Mouse (Mus musculus) neural tube, embryonic 15.5 days (tissue): ENCODE results near the gene Coa4. TPM values are rescaled to one million over a fixed set of nuclear protein-coding genes. Genes with fewer than 3 reads are reported as not detected.
"Not testable (repeated sequence)": the region's sequence is repeated elsewhere in the genome, so short reads cannot be mapped to it uniquely, and the experiment has no call there.

Experiments used
- ATAC-seq: fragments of 200-750 bp; cut with Nextera tagmentation; 2 replicates; pipeline ENCODE4 v1.8.0; 2017; ENCODE audit warnings: mild to moderate bottlenecking, moderate TSS enrichment, moderate library complexity; ENCODE audit not compliant: low FRiP score
- H3K27ac ChIP-seq: fragments of 300-500 bp; sonication (generic); replicated peaks from 2 replicates; pipeline ENCODE4 v1.5.1; 2015; ENCODE audit warnings: mild to moderate bottlenecking, inconsistent platforms
- H3K27me3 ChIP-seq: fragments of 300-500 bp; sonication (generic); replicated peaks from 2 replicates; pipeline ENCODE4 v1.6.1; 2015; ENCODE audit warnings: inconsistent platforms
- H3K36me3 ChIP-seq: fragments of 300-500 bp; sonication (generic); 2 replicates; pipeline ENCODE4 v1.6.1; 2015; ENCODE audit warnings: inconsistent platforms
- H3K4me1 ChIP-seq: fragments of 300-500 bp; sonication (generic); 2 replicates; pipeline ENCODE4 v1.6.1; 2015; ENCODE audit warnings: inconsistent platforms
- H3K4me2 ChIP-seq: fragments of 300-500 bp; sonication (generic); 2 replicates; pipeline ENCODE4 v1.6.1; 2015; ENCODE audit warnings: inconsistent platforms, mild to moderate bottlenecking, moderate library complexity
- H3K4me3 ChIP-seq: fragments of 300-500 bp; sonication (generic); replicated peaks from 2 replicates; pipeline ENCODE4 v1.5.1; 2015; ENCODE audit warnings: mild to moderate bottlenecking, inconsistent platforms
- H3K9ac ChIP-seq: fragments of 300-500 bp; sonication (generic); replicated peaks from 2 replicates; pipeline ENCODE4 v1.6.1; 2015; ENCODE audit warnings: mild to moderate bottlenecking, inconsistent platforms
- H3K9me3 ChIP-seq: fragments of 300-500 bp; sonication (generic); replicated peaks from 2 replicates; pipeline ENCODE4 v1.6.1; 2016; ENCODE audit warnings: inconsistent platforms
- WGBS: fragments of 180-500 bp; shearing (Covaris S2); methylation state at CpG from one replicate; pipeline ENCODE4 v1.1.7; 2015; ENCODE audit warnings: mixed read lengths; 5-methylcytosine and 5-hydroxymethylcytosine counted together
- polyA plus RNA-seq: library from polyadenylated mRNA; unstranded; fragments of >200 nt; fragmentation: Nextera tagmentation; extraction: Ambion mirVana; gene quantifications from 2 replicates; pipeline ENCODE4 v1.2.1, GENCODE M21; 2015

Gene Coa4
- polyA plus RNA-seq, 1 experiment from 2014 or later, result 16.9 TPM

DNA sequence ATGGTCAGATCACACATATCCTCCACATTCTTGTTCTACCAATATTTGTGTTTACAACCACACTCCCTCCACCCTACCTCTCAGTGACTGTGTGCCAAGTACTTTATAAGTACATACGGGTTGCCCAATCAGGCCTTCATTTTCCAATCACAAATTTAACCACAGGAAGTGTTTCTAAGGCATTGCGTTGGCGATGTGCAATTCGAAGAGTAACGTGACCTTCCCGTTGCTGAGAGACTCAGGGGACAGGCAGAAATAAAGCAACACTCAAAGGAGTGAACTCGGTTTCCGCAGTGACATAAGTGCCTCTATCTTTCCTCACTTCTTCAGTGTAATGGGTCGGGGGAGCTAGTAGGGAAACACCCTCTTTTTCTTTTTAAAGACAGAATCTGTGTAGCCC, 2.6 kb downstream of the Coa4 start:
- Histone ChIP-seq H3K9ac (no peak overlapping the region), H3K4me1 (peaks cover 12% of the 10 kb centered on the region), H3K36me3 (peaks cover 19% of the 10 kb centered on the region), H3K4me3 (no peak overlapping the region), H3K27ac (no peak overlapping the region), H3K4me2 (no peak overlapping the region), H3K9me3 (no peaks in the 10 kb centered on the region), H3K27me3 (no peaks in the 10 kb centered on the region)
- 97% methylated on average over 9 of the region's 9 CpGs for WGBS
- no peak for ATAC-seq

DNA sequence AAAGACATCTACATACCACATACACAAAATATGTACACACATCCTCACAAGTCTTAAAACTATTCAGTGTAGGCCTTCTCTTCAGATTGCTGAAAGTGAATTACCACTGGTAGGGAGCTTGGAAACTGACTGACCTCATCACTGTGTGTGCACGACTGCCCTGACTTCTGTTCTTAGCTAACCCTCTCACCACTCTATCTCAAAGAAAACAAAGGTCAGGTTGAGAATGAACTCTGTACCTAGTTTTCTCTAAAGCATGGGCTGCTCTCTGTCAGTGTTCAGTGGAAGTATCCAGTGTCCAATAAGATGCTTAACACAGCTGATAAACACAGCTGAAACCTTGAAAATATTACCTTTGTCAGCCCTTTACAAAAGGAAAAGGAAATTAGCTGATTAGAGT, 7.6 kb downstream of the Coa4 start:
- H3K9ac ChIP-seq, result no peak overlapping the region
- no peaks in the 10 kb centered on the region for H3K4me1 ChIP-seq
- no peak overlapping the region for H3K4me3 ChIP-seq
- no peak overlapping the region for H3K4me2 ChIP-seq
- no peaks in the 10 kb centered on the region for H3K9me3 ChIP-seq
- H3K36me3 ChIP-seq, result peaks cover 34% of the 10 kb centered on the region
- WGBS, result 80% methylated on average over 1 of the region's 1 CpGs
- no peak overlapping the region for H3K27ac ChIP-seq
- no peaks in the 10 kb centered on the region for H3K27me3 ChIP-seq
- no peak for ATAC-seq

DNA sequence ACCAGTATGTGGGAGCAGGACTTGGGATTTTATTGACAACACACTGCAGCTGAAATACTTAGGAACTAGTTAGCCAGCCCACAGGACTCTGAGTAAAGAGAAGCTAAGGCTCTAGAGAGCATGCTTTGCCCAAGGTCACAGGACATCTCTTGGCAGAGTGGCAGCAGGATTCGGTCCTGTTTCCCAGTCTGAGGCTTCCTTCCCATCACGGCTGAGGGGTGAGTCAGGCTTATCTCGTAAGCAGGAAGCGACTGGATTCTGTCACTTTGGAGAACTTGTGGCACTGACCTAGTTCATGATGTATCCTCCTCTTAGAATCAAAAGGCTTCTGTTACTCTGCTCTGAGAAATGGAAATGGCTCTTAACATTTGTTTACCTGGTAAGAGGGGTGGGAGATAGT, 10.8 kb downstream of the Coa4 start:
- H3K36me3 ChIP-seq, result peaks cover 28% of the 10 kb centered on the region; the same call in 1 of the 2 replicates
- H3K27ac ChIP-seq, result no peak overlapping the region
- no peak overlapping the region for H3K4me3 ChIP-seq
- no peaks in the 10 kb centered on the region for H3K9me3 ChIP-seq
- no peaks in the 10 kb centered on the region for H3K27me3 ChIP-seq
- H3K4me1 ChIP-seq, result peaks cover 4% of the 10 kb centered on the region; the same call in 1 of the 2 replicates
- no peak overlapping the region for H3K4me2 ChIP-seq
- no peak for ATAC-seq
- H3K9ac ChIP-seq, result no peak overlapping the region
- WGBS, result 83% methylated on average over 4 of the region's 4 CpGs

DNA sequence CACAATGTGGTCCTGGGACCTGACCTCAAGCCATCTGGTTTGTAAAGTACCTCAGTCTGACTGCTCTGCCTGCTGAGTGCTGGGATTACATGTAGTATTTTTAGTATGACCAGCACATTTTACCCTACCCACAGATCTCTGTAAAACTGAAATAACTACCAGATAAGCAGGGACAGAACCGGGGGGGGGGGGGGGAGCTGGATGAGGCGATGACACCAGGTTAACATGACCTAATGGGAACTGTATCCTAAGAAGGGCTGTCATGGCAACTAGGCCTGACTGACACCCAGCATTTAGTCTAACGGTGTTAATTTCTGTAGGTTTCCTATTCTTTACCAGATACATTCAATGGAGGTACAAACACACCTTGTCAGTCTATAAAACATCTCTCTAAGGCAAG, 12.9 kb downstream of the Coa4 start:
- no peaks in the 10 kb centered on the region for H3K27me3 ChIP-seq
- WGBS, result 89% methylated on average over 3 of the region's 3 CpGs

DNA sequence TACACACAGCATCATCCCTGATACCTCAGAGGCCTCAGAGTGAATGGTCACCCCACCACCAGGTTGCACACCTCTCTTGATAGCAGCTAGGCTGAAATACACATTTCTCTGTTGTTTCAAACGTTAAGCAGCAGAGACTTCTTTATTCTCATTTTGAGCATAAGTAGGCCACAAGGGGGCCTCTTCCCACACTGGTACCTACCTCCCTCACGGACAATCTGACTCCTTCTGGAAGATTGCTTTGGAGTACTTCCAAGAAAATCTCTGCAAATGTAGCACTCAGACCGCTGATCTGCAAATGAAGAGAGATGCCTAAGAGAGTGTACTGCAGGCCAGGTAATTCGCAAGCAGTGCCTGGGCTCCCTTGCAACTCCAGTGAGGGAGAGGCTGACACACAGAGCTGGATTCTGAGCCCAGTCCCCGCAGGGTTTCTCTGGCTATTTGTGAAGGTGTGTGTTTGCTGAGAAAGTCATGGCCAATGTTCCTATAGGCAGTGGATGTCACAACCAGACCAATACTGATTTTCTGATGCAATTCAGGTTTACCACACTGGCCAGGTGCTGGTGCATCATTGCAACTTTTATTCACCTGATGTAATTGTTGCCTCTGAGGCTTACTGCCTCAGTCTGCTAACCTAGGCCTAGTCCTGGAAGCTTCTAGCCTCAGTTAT, 13.6 kb downstream of the Coa4 start:
- Histone ChIP-seq H3K4me2 (no peak overlapping the region), H3K27ac (no peak overlapping the region; the same call in 1 of the 2 replicates), H3K9me3 (no peaks in the 10 kb centered on the region), H3K9ac (no peak overlapping the region), H3K36me3 (peaks cover 28% of the 10 kb centered on the region; the same call in 1 of the 2 replicates), H3K27me3 (no peaks in the 10 kb centered on the region), H3K4me1 (peaks cover 18% of the 10 kb centered on the region), H3K4me3 (no peak overlapping the region)
- ATAC-seq, result no peak
- 51% methylated on average over 5 of the region's 5 CpGs for WGBS

More for the DNA sequence above, 12.9 kb downstream of the Coa4 start:
- H3K4me1 ChIP-seq, result peaks cover 11% of the 10 kb centered on the region; the same call in 1 of the 2 replicates
- ATAC-seq, result no peak
- no peak overlapping the region for H3K4me2 ChIP-seq
- H3K27ac ChIP-seq, result no peak overlapping the region
- H3K36me3 ChIP-seq, result peaks cover 28% of the 10 kb centered on the region; the same call in 1 of the 2 replicates
- H3K4me3 ChIP-seq, result no peak overlapping the region
- no peak overlapping the region for H3K9ac ChIP-seq
- H3K9me3 ChIP-seq, result no peaks in the 10 kb centered on the region

DNA sequence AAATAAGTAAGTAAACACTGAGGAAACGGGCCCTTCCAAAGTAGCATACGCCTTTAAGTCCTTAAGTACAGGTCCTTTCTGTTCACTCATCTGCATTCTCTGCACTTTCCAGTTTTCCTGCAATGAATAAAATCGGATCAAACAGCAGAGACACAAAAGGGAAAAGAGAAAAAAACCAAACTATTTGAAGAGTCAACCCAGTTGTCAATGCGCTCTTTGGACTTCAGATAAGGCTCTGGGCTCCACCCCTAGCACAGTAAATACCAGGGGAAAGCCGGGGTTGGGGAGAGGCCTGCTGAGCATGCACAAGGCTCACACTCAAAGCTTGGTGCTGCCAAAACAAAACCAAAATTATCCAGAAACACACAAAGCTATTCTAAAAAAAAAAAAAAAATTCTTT, 18.1 kb downstream of the Coa4 start:
- no peaks in the 10 kb centered on the region for H3K27me3 ChIP-seq
- peaks cover 21% of the 10 kb centered on the region for H3K4me1 ChIP-seq
- no peak overlapping the region for H3K9ac ChIP-seq
- no peak overlapping the region for H3K4me3 ChIP-seq
- 0 out of 2 replicates have a peak overlapping the region, but pooled peaks have one; percentile 29 for H3K4me2 ChIP-seq
- no peak for ATAC-seq
- WGBS, result 56% methylated on average over 5 of the region's 5 CpGs
- peak overlapping the region; percentile 90 for H3K27ac ChIP-seq
- peaks cover 7% of the 10 kb centered on the region; the same call in 1 of the 2 replicates for H3K36me3 ChIP-seq
- H3K9me3 ChIP-seq, result no peaks in the 10 kb centered on the region

DNA sequence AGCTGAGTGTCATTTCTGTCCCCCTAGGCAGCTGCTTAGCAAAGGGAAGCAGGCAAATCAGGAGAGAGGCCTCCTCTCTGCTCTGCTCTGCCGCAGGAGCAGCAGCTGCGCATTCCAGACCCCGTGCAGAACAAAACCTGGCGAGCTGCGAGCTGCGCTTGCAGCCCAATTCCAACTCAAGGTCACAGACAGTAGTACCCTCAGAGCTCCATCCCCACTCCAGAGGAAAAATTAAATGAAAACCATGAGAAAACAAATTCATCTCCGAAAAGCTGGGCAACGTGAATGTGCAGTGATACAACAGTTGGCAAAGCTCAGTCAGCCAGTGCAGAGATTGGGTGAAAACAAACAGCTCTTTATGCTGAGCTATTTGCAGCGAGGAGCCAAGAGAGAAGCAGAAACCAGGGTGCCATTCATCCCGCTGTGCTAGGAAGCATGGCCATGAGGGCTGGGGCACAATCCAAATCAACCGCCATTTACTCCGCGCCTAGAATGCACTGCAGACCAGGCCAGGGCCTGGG, 18.6 kb downstream of the Coa4 start:
- H3K9ac ChIP-seq, result no peak overlapping the region; the same call in 1 of the 2 replicates
- WGBS, result 18% methylated on average over 13 of the region's 13 CpGs
- H3K9me3 ChIP-seq, result no peaks in the 10 kb centered on the region

DNA sequence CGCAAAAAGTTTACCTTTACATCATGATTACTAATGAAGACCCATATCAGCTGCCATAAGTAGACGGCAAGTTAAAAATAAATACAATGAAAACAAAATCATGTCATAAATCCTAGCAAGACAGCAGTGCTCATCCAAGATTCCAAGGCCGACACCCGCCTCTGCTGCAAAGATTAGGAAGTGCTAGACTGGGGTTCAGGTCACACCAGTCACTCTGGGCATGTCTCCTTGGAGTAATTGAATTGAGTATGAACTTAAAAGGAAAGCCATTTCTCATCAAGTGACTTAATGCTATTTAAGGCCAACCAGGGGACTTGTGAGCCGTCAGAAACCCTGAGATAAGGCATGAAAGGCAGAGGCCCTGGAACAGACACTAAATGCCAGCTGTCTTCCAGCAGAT, 20.4 kb downstream of the Coa4 start:
- H3K36me3 ChIP-seq, result no peaks in the 10 kb centered on the region
- no peak overlapping the region for H3K4me3 ChIP-seq
- no peak overlapping the region for H3K4me2 ChIP-seq
- 77% methylated on average over 5 of the region's 5 CpGs for WGBS
- H3K9ac ChIP-seq, result no peak overlapping the region
- H3K27me3 ChIP-seq, result no peaks in the 10 kb centered on the region
- no peak overlapping the region for H3K27ac ChIP-seq
- H3K4me1 ChIP-seq, result peaks cover 17% of the 10 kb centered on the region
- no peaks in the 10 kb centered on the region for H3K9me3 ChIP-seq
- no peak for ATAC-seq

More for the DNA sequence above, 18.6 kb downstream of the Coa4 start:
- peak overlapping the region; percentile 29 for H3K4me2 ChIP-seq
- no peak overlapping the region for H3K4me3 ChIP-seq
- H3K27me3 ChIP-seq, result no peaks in the 10 kb centered on the region
- peak overlapping the region; percentile 90 for H3K27ac ChIP-seq
- peak; percentile 91 for ATAC-seq
- H3K4me1 ChIP-seq, result peaks cover 21% of the 10 kb centered on the region
- peaks cover 7% of the 10 kb centered on the region; the same call in 1 of the 2 replicates for H3K36me3 ChIP-seq

DNA sequence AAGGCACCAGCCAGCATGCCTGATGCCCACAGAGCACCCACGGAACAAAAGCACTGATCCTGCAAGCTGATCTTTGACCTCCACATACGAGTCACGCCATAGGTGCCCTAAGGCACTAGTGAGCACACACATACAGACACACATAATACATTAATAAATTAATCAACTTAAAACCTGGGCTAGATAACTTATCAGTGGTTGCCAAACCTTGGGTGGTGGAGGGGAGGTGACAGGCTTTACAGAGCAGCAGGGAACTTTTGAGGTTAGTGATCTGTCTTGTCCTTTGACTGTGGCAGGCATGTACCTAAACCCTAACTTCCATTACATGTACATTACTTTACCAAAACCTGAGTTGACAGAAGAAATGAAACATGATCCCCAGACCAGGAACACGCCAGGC, 22.5 kb downstream of the Coa4 start:
- no peak for ATAC-seq
- Histone ChIP-seq H3K36me3 (no peaks in the 10 kb centered on the region), H3K27ac (no peak overlapping the region), H3K9ac (no peak overlapping the region), H3K4me1 (peaks cover 15% of the 10 kb centered on the region), H3K27me3 (no peaks in the 10 kb centered on the region), H3K9me3 (no peaks in the 10 kb centered on the region), H3K4me3 (no peak overlapping the region), H3K4me2 (no peak overlapping the region)
- WGBS, result 81% methylated on average over 4 of the region's 4 CpGs

DNA sequence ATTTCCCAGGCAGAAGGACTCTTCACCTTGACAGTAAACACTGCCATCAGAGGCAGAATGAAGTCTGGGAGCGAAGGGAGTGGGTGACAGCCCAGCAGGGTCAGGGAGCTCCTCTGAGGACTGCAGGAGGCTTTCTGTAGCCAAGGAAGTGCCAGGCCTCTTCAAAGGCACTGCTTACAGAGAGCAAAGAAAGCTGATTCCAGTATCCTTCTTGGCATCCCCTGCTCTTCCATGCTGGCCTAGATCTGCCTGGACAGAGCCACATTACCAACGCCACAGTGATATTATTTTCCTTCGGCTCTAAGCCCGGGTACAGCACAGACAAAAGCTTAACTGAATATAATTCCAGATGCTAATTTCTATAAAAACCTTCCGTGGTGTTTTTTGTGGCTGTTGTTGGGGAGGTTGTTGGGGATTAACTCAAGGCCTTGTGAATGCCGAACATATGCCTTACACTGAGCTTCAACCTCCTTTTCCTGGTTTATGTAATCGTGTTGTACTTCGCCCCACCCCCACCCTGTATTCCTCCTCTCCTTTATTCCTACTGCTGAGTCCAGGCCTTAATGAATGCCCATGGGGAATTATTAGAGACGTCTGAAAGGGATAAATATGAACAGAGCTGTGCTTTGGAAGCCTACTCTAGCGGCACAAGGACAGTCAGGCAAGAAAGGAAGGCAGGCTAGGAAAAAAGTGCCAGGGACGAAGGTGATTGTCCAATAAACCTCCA, 25.2 kb downstream of the Coa4 start:
- no peaks in the 10 kb centered on the region for H3K27me3 ChIP-seq
- H3K4me2 ChIP-seq, result no peak overlapping the region
- H3K36me3 ChIP-seq, result 0 out of 2 replicates have a peak, but pooled peaks cover 7% of the 10 kb centered on the region
- H3K9ac ChIP-seq, result no peak overlapping the region
- H3K9me3 ChIP-seq, result no peaks in the 10 kb centered on the region
- ATAC-seq, result no peak
- H3K27ac ChIP-seq, result no peak overlapping the region; the same call in 1 of the 2 replicates
- no peak overlapping the region for H3K4me3 ChIP-seq
- 63% methylated on average over 11 of the region's 11 CpGs for WGBS
- no peaks in the 10 kb centered on the region for H3K4me1 ChIP-seq

DNA sequence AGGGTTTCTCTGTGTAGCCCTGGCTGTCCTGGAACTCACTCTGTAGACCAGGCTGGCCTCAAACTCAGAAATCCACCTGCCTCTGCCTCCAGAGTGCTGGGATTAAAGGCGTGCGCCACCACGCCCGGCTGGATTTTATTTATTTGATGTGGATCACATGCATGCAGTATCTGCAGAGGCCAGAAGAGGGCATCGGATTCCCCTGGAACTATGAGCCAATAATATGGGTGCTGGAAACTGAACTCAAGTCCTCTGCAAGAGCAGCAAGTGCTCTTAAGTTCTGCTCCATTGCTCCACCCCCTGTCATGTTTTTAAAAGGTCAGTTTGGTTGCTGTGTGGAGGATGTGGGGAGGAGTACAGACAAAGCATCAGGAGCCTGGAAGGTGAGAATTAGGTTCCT, 30.4 kb downstream of the Coa4 start:
- not testable (repeated sequence) for H3K4me2 ChIP-seq, H3K4me1 ChIP-seq, H3K9ac ChIP-seq, H3K36me3 ChIP-seq, H3K9me3 ChIP-seq, ATAC-seq, H3K27me3 ChIP-seq, H3K27ac ChIP-seq, H3K4me3 ChIP-seq
- WGBS, result 78% methylated on average over 5 of the region's 5 CpGs

DNA sequence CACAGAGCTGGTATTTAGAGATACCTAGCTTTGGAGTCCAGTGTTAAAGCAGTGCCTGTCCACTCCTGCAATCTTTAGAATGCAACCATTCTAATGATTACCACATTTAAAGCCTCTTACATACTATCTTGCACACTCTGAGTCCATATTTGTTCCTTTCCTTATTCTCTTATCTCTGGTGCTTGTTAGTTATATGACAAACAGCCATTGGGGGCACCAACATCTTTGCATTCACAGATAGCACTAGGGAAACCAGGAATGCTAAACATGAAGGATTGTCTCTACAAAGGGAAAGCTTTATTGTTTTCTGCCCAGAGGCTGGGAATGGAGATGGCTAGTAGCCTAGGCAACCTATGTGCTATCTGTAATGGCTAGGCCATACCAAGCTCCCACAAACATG, 33.0 kb downstream of the Coa4 start:
- H3K4me2 ChIP-seq, result no peak overlapping the region
- H3K36me3 ChIP-seq, result 0 out of 2 replicates have a peak, but pooled peaks cover 3% of the 10 kb centered on the region
- no peaks in the 10 kb centered on the region for H3K9me3 ChIP-seq
- no peak for ATAC-seq
- no peak overlapping the region for H3K4me3 ChIP-seq
- no peaks in the 10 kb centered on the region for H3K4me1 ChIP-seq
- H3K27ac ChIP-seq, result no peak overlapping the region
- H3K9ac ChIP-seq, result no peak overlapping the region
- no peaks in the 10 kb centered on the region for H3K27me3 ChIP-seq
